20 mouse cellular contexts compared by ENCODE assay signal in genomic region chr6:7558164-7558563, GRCm38 (mm10). TPM values are rescaled to one million over a fixed set of nuclear protein-coding genes. Genes with fewer than 3 reads are reported as not detected.
A peak's percentile ranks its signal among the peaks of the same experiment; 100 is the strongest.
DNase-seq lines count a peak whose midpoint lies in the region; ATAC-seq and TF ChIP-seq lines count a peak whose summit lies in the region.
"Had no signal": no experiment of that assay in that cellular context is flagged by ENCODE, and none has a peak within 500 bp of the region (broad histone marks: within the 10 kb centered on the region; RNA-seq: fewer than 3 reads in every experiment).

No protein-coding gene starts in this region.

- 0 out of 2 replicates have a peak, but pooled peaks have one; percentile 21 for ATAC-seq in forebrain, embryonic 11.5 days (replicated peaks; ENCODE audit: low FRiP score)
- no peak for ATAC-seq in forebrain, embryonic 14.5 days
- ATAC-seq in midbrain, embryonic 12.5 days (ENCODE audit: low FRiP score, low read depth), result peak; percentile 76
- ATAC-seq: Patski had no signal

- H3K4me1 ChIP-seq in forebrain, embryonic 11.5 days (replicated peaks; ENCODE audit: control insufficient read depth, insufficient read depth, low read length), result peaks cover 8% of the 10 kb centered on the region
- H3K4me1 ChIP-seq in forebrain, embryonic 14.5 days (ENCODE audit: control insufficient read depth, insufficient read depth, low read length), result peaks cover 15% of the 10 kb centered on the region
- peaks cover 22% of the 10 kb centered on the region for H3K4me1 ChIP-seq in midbrain, embryonic 12.5 days
- no peaks in the 10 kb centered on the region for H3K4me1 ChIP-seq in lung, adult 2 months (ENCODE audit: control insufficient read depth, insufficient read depth, low read length)
- H3K4me1 ChIP-seq: liver, embryonic 15.5 days had no signal

- H3K4me3 ChIP-seq in forebrain, embryonic 11.5 days (ENCODE audit: low read depth, low read length), result no peak overlapping the region
- H3K4me3 ChIP-seq in forebrain, embryonic 14.5 days (ENCODE audit: low read depth, low read length), result no peak overlapping the region
- no peak overlapping the region for H3K4me3 ChIP-seq in midbrain, embryonic 12.5 days
- no peak overlapping the region for H3K4me3 ChIP-seq in lung, adult 2 months (replicated peaks; ENCODE audit: extremely low read depth, low read depth, low read length)
- H3K4me3 ChIP-seq: heart, embryonic 13.5 days; liver, embryonic 15.5 days; neural tube, embryonic 15.5 days had no signal

- no peak for TF ChIP-seq CTCF in brain, embryonic 14.5 days (IDR thresholded peaks at IDR 0.05; ENCODE audit: borderline replicate concordance, extremely low read depth, insufficient read depth, insufficient read length)
- no peak for TF ChIP-seq CTCF in lung, adult 2 months (IDR thresholded peaks at IDR 0.05; ENCODE audit: insufficient read depth, low read length)

- peaks cover 26% of the 10 kb centered on the region for H3K27me3 ChIP-seq in forebrain, embryonic 11.5 days (ENCODE audit: control insufficient read depth, insufficient read depth, low read length)
- H3K27me3 ChIP-seq in forebrain, embryonic 14.5 days (replicated peaks; ENCODE audit: control insufficient read depth, insufficient read depth, low read length), result peaks cover 31% of the 10 kb centered on the region
- H3K27me3 ChIP-seq in midbrain, embryonic 12.5 days, result peaks cover 36% of the 10 kb centered on the region

- H3K36me3 ChIP-seq in forebrain, embryonic 11.5 days (ENCODE audit: control insufficient read depth, insufficient read depth, low read length), result no peaks in the 10 kb centered on the region
- no peaks in the 10 kb centered on the region for H3K36me3 ChIP-seq in forebrain, embryonic 14.5 days (ENCODE audit: control insufficient read depth, insufficient read depth, low read length)
- no peaks in the 10 kb centered on the region for H3K36me3 ChIP-seq in midbrain, embryonic 12.5 days
- H3K36me3 ChIP-seq: heart, embryonic 13.5 days; liver, embryonic 15.5 days; neural tube, embryonic 15.5 days had no signal

- no peak for DNase-seq in forebrain, embryonic 11.5 days (ENCODE audit: low spot score)
- no peak for DNase-seq in forebrain, embryonic 14.5 days (ENCODE audit: low spot score)
- DNase-seq in brain, embryonic 14.5 days (ENCODE audit: low read depth), result peak; percentile 69
- peak; percentile 82 for DNase-seq in forelimb bud, embryonic 11.5 days (ENCODE audit: low read depth, low spot score)
- DNase-seq in lung, adult 2 months, result no peak
- no peak for DNase-seq in thymus, adult 18-20 months
- DNase-seq in spleen, postnatal 4 days (ENCODE audit: low spot score in 2 of 2), result no peak
- DNase-seq: cerebellum, postnatal 36 days; kidney, adult 2 months; kidney, postnatal 36 days; lung, postnatal 36 days; right cerebral cortex, adult 18-20 months; thymus, postnatal 4 days had no signal

- TF ChIP-seq POLR2A in brain, embryonic 14.5 days (IDR thresholded peaks at IDR 0.05; ENCODE audit: borderline replicate concordance, extremely low read depth, insufficient read depth, insufficient read length, poor library complexity, severe bottlenecking), result no peak
- TF ChIP-seq POLR2A in lung, adult 2 months (IDR thresholded peaks at IDR 0.05; ENCODE audit: borderline replicate concordance, extremely low read depth, low read depth, low read length), result no peak

- H3K27ac ChIP-seq in forebrain, embryonic 11.5 days (ENCODE audit: low read depth, low read length), result no peak overlapping the region
- no peak overlapping the region for H3K27ac ChIP-seq in forebrain, embryonic 14.5 days (ENCODE audit: low read depth, low read length)
- no peak overlapping the region for H3K27ac ChIP-seq in midbrain, embryonic 12.5 days (replicated peaks)
- H3K27ac ChIP-seq: heart, embryonic 13.5 days; liver, embryonic 15.5 days; neural tube, embryonic 15.5 days; stomach, postnatal 0 days had no signal

- no peaks in the 10 kb centered on the region for H3K9me3 ChIP-seq in forebrain, embryonic 11.5 days (ENCODE audit: control insufficient read depth, low read length)
- no peaks in the 10 kb centered on the region for H3K9me3 ChIP-seq in forebrain, embryonic 14.5 days (replicated peaks; ENCODE audit: control insufficient read depth, low read length)
- no peaks in the 10 kb centered on the region for H3K9me3 ChIP-seq in midbrain, embryonic 12.5 days
- H3K9me3 ChIP-seq: heart, embryonic 13.5 days; liver, embryonic 15.5 days; neural tube, embryonic 15.5 days had no signal

- H3K9ac ChIP-seq in forebrain, embryonic 11.5 days (ENCODE audit: low read length), result no peak overlapping the region
- no peak overlapping the region for H3K9ac ChIP-seq in forebrain, embryonic 14.5 days (ENCODE audit: low read length)
- no peak overlapping the region for H3K9ac ChIP-seq in midbrain, embryonic 12.5 days (replicated peaks)
- H3K9ac ChIP-seq: heart, embryonic 13.5 days; liver, embryonic 15.5 days; neural tube, embryonic 15.5 days had no signal

- H3K4me2 ChIP-seq in forebrain, embryonic 11.5 days (ENCODE audit: low read depth, low read length, severe bottlenecking), result no peak overlapping the region
- H3K4me2 ChIP-seq in forebrain, embryonic 14.5 days (ENCODE audit: low read length), result no peak overlapping the region
- H3K4me2 ChIP-seq in midbrain, embryonic 12.5 days (replicated peaks), result no peak overlapping the region
- H3K4me2 ChIP-seq: heart, embryonic 13.5 days; liver, embryonic 15.5 days; neural tube, embryonic 15.5 days had no signal

RNA-seq across cellular contexts. Expression of gene Tac1, which starts 3.5 kb away (rescaled TPM):
- polyA plus RNA-seq in forebrain, embryonic 11.5 days (2014; fragmentation: Nextera tagmentation; extraction: Ambion mirVana), result 6.8 and 9.0 TPM in 2 replicates
- 59.9 and 76.7 TPM in 2 replicates for polyA plus RNA-seq in forebrain, embryonic 14.5 days (2014; fragmentation: Nextera tagmentation; extraction: Ambion mirVana)
- polyA plus RNA-seq in brain, embryonic 14.5 days (2012; rRNA removed), result 36.9 and 44.2 TPM in 2 replicates
- 19.4 and 24.5 TPM in 2 replicates for polyA plus RNA-seq in midbrain, embryonic 12.5 days (2016; fragmentation: Nextera tagmentation; extraction: Ambion mirVana)
- not detected in 2 replicates for polyA plus RNA-seq in lung, adult 2 months (2012; rRNA removed)
- polyA plus RNA-seq: kidney, adult 2 months; liver, embryonic 15.5 days; Patski; spleen, adult 2 months had no signal

Comparison
In these comparisons a context has a peak if more than half of its experiments do, and no peak if none do; other contexts are left out.
1. DNase-seq: peak in brain, embryonic 14.5 days (single experiment) and forelimb bud, embryonic 11.5 days (single experiment); none in forebrain, embryonic 11.5 days (single experiment), forebrain, embryonic 14.5 days (single experiment), lung, adult 2 months (single experiment), thymus, adult 18-20 months (0 of 2) and spleen, postnatal 4 days (0 of 2).